Mouse (Mus musculus): ENCODE measurements at regions not wholly inside any gene's neighbourhood (a gene's known extent, or its start where the extent isn't known, plus 50 kb on each side); places are given as distances from the start of the nearest gene placed in this dataset.

- ATAC-seq (ENCODE audit: low FRiP score) (no peak), DNase-seq (ENCODE audit: low spot score) (peak; percentile 43)
- H3K9me3 ChIP-seq (ENCODE audit: control insufficient read depth, low read length), result no peaks in the 10 kb centered on the region
- H3K9ac ChIP-seq (ENCODE audit: low read depth, low read length), result no peak overlapping the region
- 41% methylated on average over 3 of the region's 3 CpGs for WGBS
- no peaks in the 10 kb centered on the region for H3K36me3 ChIP-seq (ENCODE audit: control insufficient read depth, insufficient read depth, low read length)
- no peaks in the 10 kb centered on the region for H3K4me1 ChIP-seq (replicated peaks; ENCODE audit: control insufficient read depth, insufficient read depth, low read length)
- H3K27me3 ChIP-seq (ENCODE audit: control insufficient read depth, insufficient read depth, low read length), result no peaks in the 10 kb centered on the region
- H3K4me3 ChIP-seq (ENCODE audit: low read depth, low read length), result no peak overlapping the region
- H3K4me2 ChIP-seq (replicated peaks; ENCODE audit: low read depth, low read length), result no peak overlapping the region
- H3K27ac ChIP-seq (ENCODE audit: low read depth, low read length), result peak overlapping the region; percentile 32; the same call in 1 of the 2 replicates
Measured at GRCm38 (mm10) chr10:42090147-42090546, 71.9 kb upstream of the Armc2 start.

DNA sequence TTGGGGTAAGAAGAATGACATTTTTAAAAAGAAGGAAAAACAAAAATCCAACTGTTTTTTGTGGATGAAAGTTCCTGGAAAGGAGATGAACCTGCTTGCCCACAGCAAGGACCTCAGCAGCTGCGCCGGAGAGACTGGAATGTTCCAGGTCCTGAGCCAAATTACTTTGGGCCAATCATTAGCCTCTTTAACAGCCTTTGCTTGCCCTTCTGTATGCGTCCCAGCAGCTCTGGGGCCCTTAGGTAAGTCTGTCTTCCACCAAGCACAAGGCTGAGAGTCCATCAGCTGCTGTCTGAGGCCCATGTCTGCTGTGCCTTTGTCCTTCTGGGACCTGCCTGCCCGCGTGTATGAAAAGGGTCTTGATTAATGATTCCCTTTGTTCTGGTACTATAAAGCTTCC, 71.4 kb upstream of the Armc2 start:
- peak; percentile 64 for ATAC-seq (ENCODE audit: low FRiP score)
- 57% methylated on average over 5 of the region's 5 CpGs for WGBS
- Histone ChIP-seq H3K27ac (ENCODE audit: low read depth, low read length) (peak overlapping the region; percentile 32; the same call in 1 of the 2 replicates), H3K36me3 (ENCODE audit: control insufficient read depth, insufficient read depth, low read length) (no peaks in the 10 kb centered on the region), H3K9ac (ENCODE audit: low read depth, low read length) (no peak overlapping the region), H3K9me3 (ENCODE audit: control insufficient read depth, low read length) (no peaks in the 10 kb centered on the region), H3K4me1 (replicated peaks; ENCODE audit: control insufficient read depth, insufficient read depth, low read length) (no peaks in the 10 kb centered on the region), H3K27me3 (ENCODE audit: control insufficient read depth, insufficient read depth, low read length) (no peaks in the 10 kb centered on the region), H3K4me2 (replicated peaks; ENCODE audit: low read depth, low read length) (no peak overlapping the region), H3K4me3 (ENCODE audit: low read depth, low read length) (no peak overlapping the region)
- no peak for DNase-seq (ENCODE audit: low spot score)

DNA sequence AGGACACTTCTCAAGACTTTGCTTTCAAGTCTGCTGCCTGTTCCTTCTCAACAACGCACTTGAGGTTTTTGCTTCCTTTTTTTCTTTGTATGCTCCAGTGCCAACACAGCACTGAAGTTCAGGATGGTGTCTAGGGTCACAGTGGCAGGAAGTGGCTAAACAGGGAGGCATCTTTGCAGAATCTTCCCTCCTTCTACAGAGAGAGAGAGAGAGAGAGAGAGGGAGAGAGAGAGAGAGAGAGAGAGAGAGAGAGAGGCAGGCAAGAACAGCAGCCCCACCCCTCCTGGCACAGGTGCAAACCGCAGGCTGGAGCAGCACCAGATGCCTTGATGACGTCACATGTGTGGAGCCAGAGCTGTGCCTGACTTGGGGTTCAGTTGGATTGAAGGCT, 71.0 kb upstream of the Armc2 start:
- Histone ChIP-seq H3K27me3 (ENCODE audit: control insufficient read depth, insufficient read depth, low read length) (no peaks in the 10 kb centered on the region), H3K9ac (ENCODE audit: low read depth, low read length) (no peak overlapping the region), H3K36me3 (ENCODE audit: control insufficient read depth, insufficient read depth, low read length) (no peaks in the 10 kb centered on the region), H3K4me2 (replicated peaks; ENCODE audit: low read depth, low read length) (no peak overlapping the region), H3K4me1 (replicated peaks; ENCODE audit: control insufficient read depth, insufficient read depth, low read length) (no peaks in the 10 kb centered on the region), H3K9me3 (ENCODE audit: control insufficient read depth, low read length) (no peaks in the 10 kb centered on the region), H3K4me3 (ENCODE audit: low read depth, low read length) (no peak overlapping the region), H3K27ac (ENCODE audit: low read depth, low read length) (no peak overlapping the region)
- no peak for ATAC-seq (ENCODE audit: low FRiP score)
- DNase-seq (ENCODE audit: low spot score), result peak; percentile 20
- 42% methylated on average over 3 of the region's 3 CpGs for WGBS

- H3K4me2 ChIP-seq (replicated peaks; ENCODE audit: low read depth, low read length), result no peak overlapping the region
- H3K36me3 ChIP-seq (ENCODE audit: control insufficient read depth, insufficient read depth, low read length), result no peaks in the 10 kb centered on the region
- no peak overlapping the region for H3K27ac ChIP-seq (ENCODE audit: low read depth, low read length)
- H3K9ac ChIP-seq (ENCODE audit: low read depth, low read length), result no peak overlapping the region
- ATAC-seq (ENCODE audit: low FRiP score) (no peak), DNase-seq (ENCODE audit: low spot score) (peak; percentile 25)
- H3K4me3 ChIP-seq (ENCODE audit: low read depth, low read length), result no peak overlapping the region
- H3K4me1 ChIP-seq (replicated peaks; ENCODE audit: control insufficient read depth, insufficient read depth, low read length), result no peaks in the 10 kb centered on the region
- WGBS, result 61% methylated on average over 14 of the region's 14 CpGs
- H3K27me3 ChIP-seq (ENCODE audit: control insufficient read depth, insufficient read depth, low read length), result no peaks in the 10 kb centered on the region
- no peaks in the 10 kb centered on the region for H3K9me3 ChIP-seq (ENCODE audit: control insufficient read depth, low read length)
Measured at GRCm38 (mm10) chr10:42088570-42089234, 70.5 kb upstream of the Armc2 start.

- DNase-seq (ENCODE audit: low spot score) (no peak), ATAC-seq (ENCODE audit: low FRiP score) (no peak)
- Histone ChIP-seq H3K27me3 (ENCODE audit: control insufficient read depth, insufficient read depth, low read length) (no peaks in the 10 kb centered on the region), H3K9me3 (ENCODE audit: control insufficient read depth, low read length) (no peaks in the 10 kb centered on the region), H3K36me3 (ENCODE audit: control insufficient read depth, insufficient read depth, low read length) (no peaks in the 10 kb centered on the region), H3K4me1 (replicated peaks; ENCODE audit: control insufficient read depth, insufficient read depth, low read length) (no peaks in the 10 kb centered on the region), H3K9ac (ENCODE audit: low read depth, low read length) (no peak overlapping the region), H3K4me2 (replicated peaks; ENCODE audit: low read depth, low read length) (no peak overlapping the region), H3K4me3 (ENCODE audit: low read depth, low read length) (no peak overlapping the region), H3K27ac (ENCODE audit: low read depth, low read length) (no peak overlapping the region)
- WGBS, result 91% methylated on average over 3 of the region's 3 CpGs
Measured at GRCm38 (mm10) chr10:42087906-42088305, 69.7 kb upstream of the Armc2 start.

DNA sequence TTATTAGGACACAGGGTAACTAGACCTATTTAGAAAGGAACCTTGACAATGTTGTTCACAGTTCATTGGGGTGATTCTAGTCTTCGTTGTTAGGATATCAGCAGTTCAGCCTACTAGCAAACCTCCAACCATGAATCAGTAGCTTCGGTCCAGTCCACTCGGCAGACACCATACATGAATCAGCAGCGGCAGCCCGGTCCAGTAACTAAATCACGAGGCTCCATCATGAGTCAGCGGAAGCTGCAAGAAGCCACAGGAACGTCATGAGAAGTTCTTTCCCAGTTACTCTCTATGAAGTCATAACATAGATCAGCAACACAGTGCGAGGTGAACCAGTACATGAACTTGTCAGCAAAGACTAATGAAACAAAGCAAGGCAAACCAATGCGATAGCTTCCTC, 68.4 kb upstream of the Armc2 start:
- Histone ChIP-seq H3K27ac (ENCODE audit: low read depth, low read length) (no peak overlapping the region), H3K27me3 (ENCODE audit: control insufficient read depth, insufficient read depth, low read length) (no peaks in the 10 kb centered on the region), H3K4me3 (ENCODE audit: low read depth, low read length) (no peak overlapping the region), H3K9me3 (ENCODE audit: control insufficient read depth, low read length) (no peaks in the 10 kb centered on the region), H3K36me3 (ENCODE audit: control insufficient read depth, insufficient read depth, low read length) (no peaks in the 10 kb centered on the region), H3K9ac (ENCODE audit: low read depth, low read length) (no peak overlapping the region), H3K4me1 (replicated peaks; ENCODE audit: control insufficient read depth, insufficient read depth, low read length) (no peaks in the 10 kb centered on the region), H3K4me2 (replicated peaks; ENCODE audit: low read depth, low read length) (no peak overlapping the region)
- WGBS, result 93% methylated on average over 10 of the region's 10 CpGs
- ATAC-seq (ENCODE audit: low FRiP score) (no peak), DNase-seq (ENCODE audit: low spot score) (no peak)

DNA sequence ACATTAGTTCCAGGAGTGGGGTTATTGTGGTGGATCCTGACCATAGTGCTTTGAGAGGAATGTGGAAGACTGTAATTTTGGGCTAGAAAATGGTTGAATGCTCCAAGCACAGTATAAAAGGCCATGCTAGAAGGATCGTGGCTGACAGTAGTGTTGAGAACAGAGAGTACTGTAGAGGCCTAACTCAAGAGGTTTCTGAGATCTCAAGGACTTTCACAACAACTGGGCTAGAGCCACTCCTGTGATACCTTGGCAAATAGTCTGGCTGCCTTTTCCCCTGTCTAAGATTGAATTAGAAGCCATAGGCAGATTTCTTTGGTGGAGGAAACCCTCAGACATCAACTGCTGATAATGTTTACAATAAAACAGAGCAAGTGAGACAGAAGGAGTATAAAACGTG, 67.1 kb upstream of the Armc2 start:
- DNase-seq (ENCODE audit: low spot score), result no peak

DNA sequence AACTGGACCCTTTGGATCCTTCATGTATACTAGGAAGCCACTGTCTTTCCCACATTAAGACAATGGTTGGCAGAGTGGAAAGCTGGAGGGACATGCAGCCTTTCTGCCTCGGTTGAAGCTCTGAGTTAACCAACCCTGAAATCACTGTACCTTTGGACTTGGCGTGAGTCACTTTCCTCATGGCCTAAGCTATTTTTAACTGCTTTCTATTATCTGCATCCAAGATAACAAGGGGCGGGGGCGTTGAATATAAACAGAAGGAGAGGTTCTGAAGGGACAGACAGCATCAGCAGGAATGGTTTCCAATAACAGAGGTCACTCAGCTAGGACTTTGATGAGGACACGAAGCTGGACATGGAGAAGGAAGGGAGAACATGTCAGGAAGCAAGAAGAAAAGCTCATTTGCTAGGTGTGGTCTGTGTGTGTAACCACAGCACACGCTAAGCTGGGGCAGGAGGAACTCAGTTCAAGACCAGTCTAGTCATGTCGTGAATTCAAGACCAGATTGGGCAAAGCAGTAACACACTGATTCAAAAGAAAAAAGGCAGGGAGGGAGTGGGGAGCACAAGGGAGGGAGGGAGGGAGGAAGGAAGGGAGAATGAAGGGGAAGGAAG, 64.1 kb upstream of the Armc2 start:
- Histone ChIP-seq H3K27ac (ENCODE audit: low read depth, low read length) (no peak overlapping the region), H3K9ac (ENCODE audit: low read depth, low read length) (no peak overlapping the region), H3K36me3 (ENCODE audit: control insufficient read depth, insufficient read depth, low read length) (no peaks in the 10 kb centered on the region), H3K4me2 (replicated peaks; ENCODE audit: low read depth, low read length) (no peak overlapping the region), H3K4me3 (ENCODE audit: low read depth, low read length) (no peak overlapping the region), H3K27me3 (ENCODE audit: control insufficient read depth, insufficient read depth, low read length) (no peaks in the 10 kb centered on the region), H3K4me1 (replicated peaks; ENCODE audit: control insufficient read depth, insufficient read depth, low read length) (no peaks in the 10 kb centered on the region), H3K9me3 (ENCODE audit: control insufficient read depth, low read length) (no peaks in the 10 kb centered on the region)
- ATAC-seq (ENCODE audit: low FRiP score) (no peak), DNase-seq (ENCODE audit: low spot score) (no peak)
- WGBS, result 81% methylated on average over 7 of the region's 7 CpGs

More for the DNA sequence above, 67.1 kb upstream of the Armc2 start:
- H3K27ac ChIP-seq (ENCODE audit: low read depth, low read length), result no peak overlapping the region
- H3K27me3 ChIP-seq (ENCODE audit: control insufficient read depth, insufficient read depth, low read length), result no peaks in the 10 kb centered on the region
- ATAC-seq (ENCODE audit: low FRiP score), result no peak
- H3K9me3 ChIP-seq (ENCODE audit: control insufficient read depth, low read length), result no peaks in the 10 kb centered on the region
- no peaks in the 10 kb centered on the region for H3K4me1 ChIP-seq (replicated peaks; ENCODE audit: control insufficient read depth, insufficient read depth, low read length)
- H3K4me2 ChIP-seq (replicated peaks; ENCODE audit: low read depth, low read length), result no peak overlapping the region
- no peaks in the 10 kb centered on the region for H3K36me3 ChIP-seq (ENCODE audit: control insufficient read depth, insufficient read depth, low read length)
- 87% methylated on average over 2 of the region's 2 CpGs for WGBS
- H3K9ac ChIP-seq (ENCODE audit: low read depth, low read length), result no peak overlapping the region
- no peak overlapping the region for H3K4me3 ChIP-seq (ENCODE audit: low read depth, low read length)

GRCm38 (mm10) chr10:42079775-42080174, 61.5 kb upstream of the Armc2 start:
- Histone ChIP-seq H3K4me3 (ENCODE audit: low read depth, low read length) (no peak overlapping the region), H3K9ac (ENCODE audit: low read depth, low read length) (no peak overlapping the region), H3K27ac (ENCODE audit: low read depth, low read length) (no peak overlapping the region), H3K4me1 (replicated peaks; ENCODE audit: control insufficient read depth, insufficient read depth, low read length) (no peaks in the 10 kb centered on the region), H3K27me3 (ENCODE audit: control insufficient read depth, insufficient read depth, low read length) (no peaks in the 10 kb centered on the region), H3K36me3 (ENCODE audit: control insufficient read depth, insufficient read depth, low read length) (no peaks in the 10 kb centered on the region), H3K9me3 (ENCODE audit: control insufficient read depth, low read length) (no peaks in the 10 kb centered on the region), H3K4me2 (replicated peaks; ENCODE audit: low read depth, low read length) (no peak overlapping the region)
- DNase-seq (ENCODE audit: low spot score) (no peak), ATAC-seq (ENCODE audit: low FRiP score) (no peak)
